Mouse (Mus musculus) splenic B cell, adult 2 months (primary cell): ENCODE results near the gene Acvr1c.

ENCODE experiments used
- DNase-seq: peaks from one replicate; pipeline ENCODE4 v3.0.0-alpha.2; 2011; ENCODE audit warnings: low read depth, low spot score
- H3K27me3 ChIP-seq: 2 replicates; pipeline ENCODE4 v1.6.1; 2012; ENCODE audit warnings: mild to moderate bottlenecking, low read length, moderate library complexity, mixed read lengths; ENCODE audit not compliant: control insufficient read depth, poor library complexity, insufficient read depth, severe bottlenecking
- H3K36me3 ChIP-seq: 2 replicates; pipeline ENCODE4 v1.6.1; 2012; ENCODE audit warnings: mild to moderate bottlenecking, low read length, moderate library complexity, mixed read lengths; ENCODE audit not compliant: control insufficient read depth, poor library complexity, insufficient read depth, severe bottlenecking

Gene Acvr1c

GRCm38 (mm10) chr2:58324118-58324901, 33.4 kb downstream of the Acvr1c start:
- H3K36me3 ChIP-seq: no peaks in the 10 kb centered on the region
- peak; percentile 63 for DNase-seq
- no peaks in the 10 kb centered on the region for H3K27me3 ChIP-seq

- H3K36me3 ChIP-seq: no peaks in the 10 kb centered on the region
These were observed 34.4 kb downstream of the Acvr1c start for GRCm38 (mm10) chr2:58323274-58323673.

GRCm38 (mm10) chr2:58316186-58316585, 41.5 kb downstream of the Acvr1c start:
- Histone ChIP-seq H3K36me3 (no peaks in the 10 kb centered on the region), H3K27me3 (no peaks in the 10 kb centered on the region)
- no peak for DNase-seq

More at GRCm38 (mm10) chr2:58323274-58323673, 34.4 kb downstream of the Acvr1c start:
- no peak for DNase-seq
- H3K27me3 ChIP-seq: no peaks in the 10 kb centered on the region

- no peaks in the 10 kb centered on the region for H3K36me3 ChIP-seq
- no peaks in the 10 kb centered on the region; the same call in 1 of the 2 replicates for H3K27me3 ChIP-seq
- DNase-seq: no peak
These were observed 48.0 kb downstream of the Acvr1c start for GRCm38 (mm10) chr2:58309695-58310094.

- no peak for DNase-seq
These were observed 53.2 kb downstream of the Acvr1c start for GRCm38 (mm10) chr2:58304450-58304849.

GRCm38 (mm10) chr2:58289759-58290431, 67.8 kb downstream of the Acvr1c start:
- DNase-seq: no peak

More at GRCm38 (mm10) chr2:58304450-58304849, 53.2 kb downstream of the Acvr1c start:
- Histone ChIP-seq H3K27me3 (no peaks in the 10 kb centered on the region), H3K36me3 (no peaks in the 10 kb centered on the region)

GRCm38 (mm10) chr2:58289331-58289730, 68.4 kb downstream of the Acvr1c start:
- Histone ChIP-seq H3K27me3 (no peaks in the 10 kb centered on the region), H3K36me3 (no peaks in the 10 kb centered on the region)
- no peak for DNase-seq

More at GRCm38 (mm10) chr2:58289759-58290431, 67.8 kb downstream of the Acvr1c start:
- Histone ChIP-seq H3K36me3 (no peaks in the 10 kb centered on the region), H3K27me3 (no peaks in the 10 kb centered on the region)

- H3K36me3 ChIP-seq: no peaks in the 10 kb centered on the region
- DNase-seq: peak; percentile 85
- H3K27me3 ChIP-seq: no peaks in the 10 kb centered on the region
These were observed 75.3 kb downstream of the Acvr1c start for GRCm38 (mm10) chr2:58282259-58282910.

GRCm38 (mm10) chr2:58281046-58281445, 76.6 kb downstream of the Acvr1c start:
- DNase-seq: no peak
- Histone ChIP-seq H3K36me3 (no peaks in the 10 kb centered on the region), H3K27me3 (no peaks in the 10 kb centered on the region)

GRCm38 (mm10) chr2:58279163-58279562, 78.5 kb downstream of the Acvr1c start:
- no peak for DNase-seq
- no peaks in the 10 kb centered on the region for H3K27me3 ChIP-seq
- H3K36me3 ChIP-seq: no peaks in the 10 kb centered on the region

GRCm38 (mm10) chr2:58276454-58276853, 81.2 kb downstream of the Acvr1c start:
- no peak for DNase-seq
- no peaks in the 10 kb centered on the region; the same call in 1 of the 2 replicates for H3K27me3 ChIP-seq
- H3K36me3 ChIP-seq: no peaks in the 10 kb centered on the region

- no peaks in the 10 kb centered on the region for H3K27me3 ChIP-seq
- H3K36me3 ChIP-seq: no peaks in the 10 kb centered on the region
- no peak for DNase-seq
These were observed 117.1 kb downstream of the Acvr1c start for GRCm38 (mm10) chr2:58240639-58241038.

- no peaks in the 10 kb centered on the region for H3K36me3 ChIP-seq
- no peak for DNase-seq
- H3K27me3 ChIP-seq: no peaks in the 10 kb centered on the region
These were observed 120.2 kb downstream of the Acvr1c start for GRCm38 (mm10) chr2:58237487-58237886.
